Mouse (Mus musculus) ovary, adult 18-20 months (tissue): ENCODE data around the gene Kdm4b.

Experiments used
- DNase-seq: peaks from one replicate; pipeline ENCODE4 v3.0.0; 2022; ENCODE audit warnings: low spot score, mixed read lengths

Kdm4b gene

GRCm38 (mm10) chr17:56393238-56393637 lies 67.4 kb downstream of the Kdm4b start:
- DNase-seq, result no peak

DNA sequence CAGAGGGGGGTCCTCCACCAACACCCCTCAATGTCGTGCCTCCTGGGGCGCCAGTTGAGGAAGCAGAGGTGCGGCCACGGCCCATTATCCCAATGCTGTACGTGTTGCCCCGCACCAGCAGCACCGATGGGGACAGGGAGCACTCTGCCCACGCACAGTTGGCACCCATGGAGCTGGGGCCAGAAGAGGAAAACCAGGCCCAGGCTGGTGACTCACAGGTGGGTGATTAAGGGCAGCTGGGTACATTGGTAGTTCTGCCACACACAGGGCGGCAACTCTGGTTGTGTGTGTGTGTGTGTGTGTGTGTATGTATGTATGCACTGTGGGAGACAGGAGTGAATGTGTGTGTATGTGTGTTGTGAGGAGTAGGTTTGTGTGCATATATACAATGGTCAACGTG lies 68.0 kb downstream of the Kdm4b start:
- no peak for DNase-seq

- DNase-seq, result no peak
Observed at GRCm38 (mm10) chr17:56396051-56396450, 70.2 kb downstream of the Kdm4b start.

GRCm38 (mm10) chr17:56400221-56400620 lies 74.4 kb downstream of the Kdm4b start:
- no peak for DNase-seq

GRCm38 (mm10) chr17:56401051-56401521 lies 75.2 kb downstream of the Kdm4b start:
- DNase-seq, result no peak

DNA sequence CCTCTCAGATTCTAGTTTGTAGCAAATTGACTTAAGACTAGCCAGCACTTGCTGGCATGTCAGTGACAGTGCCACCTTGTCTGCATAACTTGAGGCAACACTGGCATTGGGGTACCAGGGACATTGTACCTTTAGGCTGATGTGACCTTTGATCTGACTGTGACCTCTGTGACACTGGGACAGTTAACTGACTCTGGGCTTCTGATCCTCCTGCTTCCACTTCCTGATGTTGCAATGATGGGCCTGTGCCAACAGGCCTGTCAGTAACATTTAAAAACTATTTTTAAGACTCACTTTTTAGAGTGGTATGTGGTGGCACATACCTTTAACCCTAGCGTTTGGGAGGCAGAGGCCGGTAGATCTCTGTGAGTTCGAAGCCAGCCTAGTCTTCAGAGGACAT lies 79.5 kb downstream of the Kdm4b start:
- no peak for DNase-seq

- DNase-seq, result no peak
Observed at GRCm38 (mm10) chr17:56405856-56406840, 80.3 kb downstream of the Kdm4b start.

DNA sequence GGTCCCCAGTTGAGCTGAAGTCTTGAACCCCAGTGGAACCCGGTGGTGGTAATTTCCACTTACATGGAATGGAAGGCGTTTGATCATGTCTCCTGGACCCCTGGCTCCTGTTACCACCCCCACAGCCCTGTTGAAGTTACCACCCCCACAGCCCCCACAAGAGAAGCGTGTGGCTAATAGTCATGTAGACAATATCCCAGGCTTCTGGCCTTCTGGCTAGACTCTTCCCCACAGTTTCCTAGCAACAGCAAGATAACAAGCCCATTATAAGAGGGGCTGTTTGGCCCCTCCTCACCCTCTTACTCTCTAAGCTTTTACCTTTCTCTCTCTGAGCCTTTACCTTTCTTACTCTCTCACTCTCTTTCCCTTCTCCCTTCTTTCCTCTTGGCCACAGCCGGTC lies 81.0 kb downstream of the Kdm4b start:
- DNase-seq, result no peak

DNA sequence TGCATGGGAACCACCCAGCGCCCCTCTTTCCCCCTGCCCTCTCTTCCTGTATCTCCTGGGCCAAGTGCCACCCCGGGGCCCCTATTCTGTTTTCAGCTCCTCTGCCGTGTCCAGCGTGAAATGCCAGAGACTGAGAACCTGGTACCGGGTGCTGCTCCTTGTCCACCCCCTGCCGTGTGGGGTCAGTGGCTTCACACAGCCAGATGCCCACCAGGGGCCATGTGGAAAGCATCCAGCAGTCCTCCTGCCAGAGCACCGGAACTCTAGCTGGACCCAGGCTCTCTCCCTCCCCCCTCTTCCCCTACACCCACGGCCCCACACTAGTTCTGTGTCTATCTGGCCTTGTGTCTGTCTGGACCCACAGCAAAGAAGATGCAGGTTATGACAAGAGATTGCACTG lies 81.5 kb downstream of the Kdm4b start:
- DNase-seq, result no peak

DNA sequence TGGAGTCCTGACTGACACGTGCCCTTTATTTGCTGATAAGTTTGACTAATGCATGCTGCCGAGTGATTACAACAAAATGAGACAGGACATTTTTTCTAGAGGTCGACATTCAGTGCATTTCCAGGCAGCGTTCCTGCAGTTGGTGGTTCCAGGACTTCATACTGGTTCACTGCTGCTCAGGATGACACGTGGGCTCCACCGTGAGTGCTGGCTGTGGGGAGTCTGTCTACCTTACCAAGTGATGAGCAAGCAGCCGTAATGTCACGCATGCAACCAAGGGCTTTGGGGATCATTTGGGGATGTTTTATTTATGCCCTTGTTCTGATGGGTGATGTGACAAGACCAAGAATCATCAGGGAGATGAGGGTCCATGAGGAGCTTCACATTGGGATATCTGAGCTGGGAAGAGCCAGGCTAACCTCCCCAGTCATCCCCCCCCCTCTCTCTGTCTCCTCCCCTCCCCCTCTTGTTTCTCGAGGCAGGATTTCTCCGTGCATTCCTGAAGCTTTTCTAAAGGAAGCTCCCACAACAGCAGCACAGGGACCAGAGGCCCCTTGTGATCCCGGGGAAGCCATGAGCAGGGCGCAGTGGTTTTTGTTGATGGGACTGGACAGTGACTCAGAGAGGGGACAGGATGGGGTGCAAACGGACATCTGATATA lies 83.2 kb downstream of the Kdm4b start:
- no peak for DNase-seq

- DNase-seq, result no peak
Observed at GRCm38 (mm10) chr17:56409759-56410158, 83.9 kb downstream of the Kdm4b start.

- no peak for DNase-seq
Observed at GRCm38 (mm10) chr17:56411437-56411836, 85.6 kb downstream of the Kdm4b start.

DNA sequence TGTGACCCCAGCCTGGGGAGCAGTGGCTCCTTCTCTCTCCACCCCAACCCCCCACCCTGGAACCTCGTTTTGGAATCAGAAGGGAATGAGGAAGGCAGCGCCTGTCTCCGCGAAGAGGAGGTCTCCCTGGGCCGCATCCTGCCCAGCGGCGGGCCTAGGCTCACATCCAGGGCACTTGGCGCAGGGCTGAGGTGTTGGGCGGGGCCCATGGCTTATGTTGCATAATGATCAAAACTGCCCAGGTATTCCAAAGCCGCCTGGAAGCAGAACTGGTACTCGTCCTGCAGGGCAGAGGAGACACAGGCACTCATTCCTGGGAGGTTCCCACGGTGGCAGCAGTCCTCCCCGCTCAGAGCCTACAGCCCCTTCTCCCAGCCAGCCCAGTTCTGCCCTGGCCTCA lies 87.3 kb downstream of the Kdm4b start:
- no peak for DNase-seq

DNA sequence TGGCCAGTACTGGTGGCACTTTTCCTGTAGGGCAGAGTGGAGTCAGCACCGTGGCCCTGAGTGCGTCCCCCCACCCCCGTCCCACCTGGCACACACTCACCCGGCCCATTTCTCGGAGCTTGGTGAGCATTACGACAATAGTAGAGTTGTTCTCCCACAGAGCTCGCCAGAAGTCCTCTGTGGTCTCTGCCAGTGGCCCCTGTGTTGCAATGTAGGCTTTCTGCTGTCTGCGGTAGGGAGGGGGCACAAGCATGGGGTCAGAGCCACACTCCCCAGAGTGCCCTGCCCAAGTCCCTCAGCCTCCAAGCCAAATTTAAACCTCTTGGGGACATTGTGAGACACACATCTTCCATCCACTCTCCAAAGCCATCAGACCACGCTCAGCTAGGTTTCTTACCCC lies 88.9 kb downstream of the Kdm4b start:
- no peak for DNase-seq

- peak; percentile 21 for DNase-seq
Observed at GRCm38 (mm10) chr17:56418304-56418703, 92.4 kb downstream of the Kdm4b start.

- DNase-seq, result no peak
Observed at GRCm38 (mm10) chr17:56420022-56420421, 94.2 kb downstream of the Kdm4b start.

DNA sequence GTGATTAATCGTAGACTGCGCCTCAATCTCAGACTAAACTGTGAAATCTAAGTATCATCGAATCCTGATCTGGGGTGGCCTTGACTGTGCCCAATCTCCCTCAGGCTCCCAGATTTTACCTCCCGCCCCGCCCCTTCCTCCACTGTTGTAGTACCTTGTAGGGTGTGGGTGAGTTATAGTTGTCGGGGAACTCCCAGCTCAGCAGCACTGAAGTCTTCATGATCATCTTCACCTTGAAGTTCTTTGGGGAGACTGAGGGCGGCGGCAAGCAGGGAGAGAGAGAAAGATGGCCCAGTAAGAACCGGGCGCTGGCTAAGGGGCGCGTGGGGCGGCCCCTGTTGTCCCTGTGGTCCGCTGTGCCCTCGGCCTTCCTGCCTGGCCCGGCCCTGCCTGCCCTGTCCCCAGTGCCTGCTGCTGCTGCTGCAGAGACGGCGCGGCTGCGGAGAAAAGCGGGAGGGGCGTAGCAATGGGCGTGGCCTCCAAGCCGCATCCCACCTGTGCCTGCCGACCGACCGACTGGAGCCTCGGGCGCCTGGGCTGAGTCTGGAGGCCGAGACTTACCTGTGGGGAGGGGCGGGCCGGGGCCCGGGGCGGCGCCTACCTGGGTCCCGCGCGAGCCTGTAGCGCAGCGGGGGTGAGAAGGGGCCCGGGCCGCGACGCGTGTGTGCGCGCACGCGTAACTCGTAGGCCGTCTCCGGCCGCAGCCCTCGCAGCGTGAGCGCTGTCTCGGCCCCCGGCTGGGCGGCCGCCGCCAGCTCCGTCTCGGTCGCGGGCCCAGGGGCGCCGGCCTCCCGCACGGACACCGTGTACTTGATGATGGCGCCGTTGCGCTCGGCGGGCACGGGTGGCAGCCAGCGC lies 99.1 kb downstream of the Kdm4b start:
- DNase-seq, result peak; percentile 66

- DNase-seq, result peak; percentile 56
Observed at GRCm38 (mm10) chr17:56425584-56425914, 99.7 kb downstream of the Kdm4b start.

GRCm38 (mm10) chr17:56425941-56426340 lies 100.1 kb downstream of the Kdm4b start:
- DNase-seq, result no peak

DNA sequence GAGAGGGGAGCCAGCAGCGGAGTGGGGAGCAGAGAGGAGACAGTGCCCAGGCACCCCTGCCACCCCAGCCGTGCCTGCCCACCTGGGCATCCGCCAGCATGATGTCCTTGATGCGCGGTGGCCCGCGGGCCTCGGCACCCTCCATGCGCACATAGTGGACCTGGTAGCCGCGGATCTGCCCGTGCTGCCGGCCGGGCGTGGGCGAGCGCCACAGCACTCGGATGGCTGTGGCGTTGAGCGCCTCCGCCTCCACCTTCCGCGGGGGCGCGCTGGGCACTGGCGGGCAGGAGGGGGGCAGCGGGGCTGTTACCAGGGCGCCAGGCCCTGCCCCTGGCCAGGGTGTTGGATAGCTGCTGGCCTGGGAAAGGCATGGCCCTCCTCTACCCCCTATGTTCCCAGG lies 102.0 kb downstream of the Kdm4b start:
- DNase-seq, result no peak

- DNase-seq, result no peak
Observed at GRCm38 (mm10) chr17:56431582-56431981, 105.7 kb downstream of the Kdm4b start.

- no peak for DNase-seq
Observed at GRCm38 (mm10) chr17:56439731-56440460, 114.0 kb downstream of the Kdm4b start.
